Mouse (Mus musculus) kidney, embryonic 16.5 days (tissue): ENCODE measurements around the gene Dach1. TPM values are rescaled to one million over a fixed set of nuclear protein-coding genes. Genes with fewer than 3 reads are reported as not detected.

Source experiments
- ATAC-seq: fragments of 200-750 bp; cut with Nextera tagmentation; 2 replicates; pipeline ENCODE4 v1.8.0; 2017; ENCODE audit warnings: moderate TSS enrichment; ENCODE audit not compliant: low FRiP score, low TSS enrichment
- H3K27ac ChIP-seq: fragments of 300-500 bp; sonication (generic); 2 replicates; pipeline ENCODE4 v1.5.1; 2014; ENCODE audit warnings: low read length
- H3K27me3 ChIP-seq: fragments of 300-500 bp; sonication (generic); 2 replicates; pipeline ENCODE4 v1.6.1; 2014; ENCODE audit warnings: low read length, control low read depth, mixed read lengths; ENCODE audit not compliant: insufficient read depth
- H3K36me3 ChIP-seq: fragments of 300-500 bp; sonication (generic); 2 replicates; pipeline ENCODE4 v1.6.1; 2014; ENCODE audit warnings: low read length, control low read depth, mixed read lengths; ENCODE audit not compliant: insufficient read depth
- H3K4me1 ChIP-seq: fragments of 300-500 bp; sonication (generic); 2 replicates; pipeline ENCODE4 v1.6.1; 2014; ENCODE audit warnings: low read length, control low read depth, mixed read lengths; ENCODE audit not compliant: insufficient read depth
- H3K4me2 ChIP-seq: fragments of 300-500 bp; sonication (generic); replicated peaks from 2 replicates; pipeline ENCODE4 v1.6.1; 2014; ENCODE audit warnings: low read depth, low read length
- H3K4me3 ChIP-seq: fragments of 300-500 bp; sonication (generic); 2 replicates; pipeline ENCODE4 v1.5.1; 2014; ENCODE audit warnings: mild to moderate bottlenecking, low read length
- H3K9ac ChIP-seq: fragments of 300-500 bp; sonication (generic); replicated peaks from 2 replicates; pipeline ENCODE4 v1.6.1; 2014; ENCODE audit warnings: low read length
- H3K9me3 ChIP-seq: fragments of 300-500 bp; sonication (generic); 2 replicates; pipeline ENCODE4 v1.6.1; 2016; ENCODE audit warnings: low read length, control low read depth
- WGBS: fragments of 180-500 bp; shearing (Covaris S2); extraction: QIAGEN DNeasy Blood & Tissue Kit; methylation state at CpG from one replicate; pipeline ENCODE4 v1.1.7; 2014; 5-methylcytosine and 5-hydroxymethylcytosine counted together
- polyA plus RNA-seq: library from polyadenylated mRNA; unstranded; fragments of >200 nt; fragmentation: Nextera tagmentation; extraction: Ambion mirVana; gene quantifications from 2 replicates; pipeline ENCODE4 v1.2.1, GENCODE M21; 2015

The Dach1 gene
- 17.0 and 20.4 TPM in 2 replicates for polyA plus RNA-seq

- no peaks in the 10 kb centered on the region for H3K36me3 ChIP-seq
- under 1% methylated on average over 30 of the region's 32 CpGs for WGBS
- peak within 1 kb of the TSS; percentile 99 for H3K9ac ChIP-seq
- H3K27me3 ChIP-seq = no peaks in the 10 kb centered on the region
- H3K4me3 ChIP-seq = peak within 1 kb of the TSS; percentile 90
- no peaks in the 10 kb centered on the region for H3K9me3 ChIP-seq
- peak within 1 kb of the TSS; percentile 91 for H3K27ac ChIP-seq
- peaks cover 9% of the 10 kb centered on the region for H3K4me1 ChIP-seq
- ATAC-seq = peak; percentile 91
- H3K4me2 ChIP-seq = peak within 1 kb of the TSS; percentile 69
Observed at GRCm38 (mm10) chr14:98169421-98170076, at the start of gene Dach1. TSS of gene Dach1 (minus strand) at chr14:98169765.

- Histone ChIP-seq H3K27me3 (no peaks in the 10 kb centered on the region), H3K4me3 (no peak overlapping the region), H3K4me2 (no peak overlapping the region), H3K9ac (no peak overlapping the region), H3K9me3 (no peaks in the 10 kb centered on the region), H3K36me3 (no peaks in the 10 kb centered on the region), H3K27ac (no peak overlapping the region), H3K4me1 (no peaks in the 10 kb centered on the region)
- no peak for ATAC-seq
- 88% methylated on average over 3 of the region's 3 CpGs for WGBS
Observed at GRCm38 (mm10) chr14:98200089-98200488, 30.5 kb upstream of the Dach1 start.

GRCm38 (mm10) chr14:98181545-98181944, 12.0 kb upstream of the Dach1 start:
- Histone ChIP-seq H3K27ac (no peak overlapping the region), H3K27me3 (no peaks in the 10 kb centered on the region), H3K9me3 (no peaks in the 10 kb centered on the region), H3K9ac (no peak overlapping the region), H3K36me3 (no peaks in the 10 kb centered on the region), H3K4me3 (no peak overlapping the region), H3K4me1 (peaks cover 8% of the 10 kb centered on the region; the same call in 1 of the 2 replicates), H3K4me2 (0 out of 2 replicates have a peak overlapping the region, but pooled peaks have one; percentile 7)
- 8% methylated on average over 1 of the region's 1 CpGs for WGBS
- peak; percentile 46; the same call in 1 of the 2 replicates for ATAC-seq

DNA sequence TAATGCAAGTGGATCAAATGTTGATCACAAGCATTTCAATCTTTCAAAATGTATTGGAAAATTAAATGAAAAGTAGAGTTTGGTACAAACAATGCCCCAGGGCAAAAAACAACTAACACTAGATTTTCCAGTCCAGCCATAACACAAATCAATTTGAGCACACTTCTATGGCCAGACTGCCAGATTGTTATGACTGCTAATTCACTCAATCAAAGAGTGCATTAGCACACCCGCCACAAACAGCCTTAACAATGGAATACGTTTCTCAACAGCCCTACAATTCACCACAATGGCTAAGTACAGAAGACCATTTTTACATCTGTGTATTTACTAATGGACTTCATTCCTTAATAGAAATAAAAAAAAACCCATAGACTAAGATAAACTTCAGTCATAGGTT, 4.3 kb upstream of the Dach1 start:
- H3K36me3 ChIP-seq = no peaks in the 10 kb centered on the region
- H3K9me3 ChIP-seq = no peaks in the 10 kb centered on the region
- WGBS = 56% methylated on average over 2 of the region's 2 CpGs
- ATAC-seq = no peak
- no peaks in the 10 kb centered on the region for H3K27me3 ChIP-seq
- peaks cover 16% of the 10 kb centered on the region for H3K4me1 ChIP-seq
- H3K4me3 ChIP-seq = no peak overlapping the region
- no peak overlapping the region for H3K4me2 ChIP-seq
- H3K27ac ChIP-seq = no peak overlapping the region
- H3K9ac ChIP-seq = no peak overlapping the region

DNA sequence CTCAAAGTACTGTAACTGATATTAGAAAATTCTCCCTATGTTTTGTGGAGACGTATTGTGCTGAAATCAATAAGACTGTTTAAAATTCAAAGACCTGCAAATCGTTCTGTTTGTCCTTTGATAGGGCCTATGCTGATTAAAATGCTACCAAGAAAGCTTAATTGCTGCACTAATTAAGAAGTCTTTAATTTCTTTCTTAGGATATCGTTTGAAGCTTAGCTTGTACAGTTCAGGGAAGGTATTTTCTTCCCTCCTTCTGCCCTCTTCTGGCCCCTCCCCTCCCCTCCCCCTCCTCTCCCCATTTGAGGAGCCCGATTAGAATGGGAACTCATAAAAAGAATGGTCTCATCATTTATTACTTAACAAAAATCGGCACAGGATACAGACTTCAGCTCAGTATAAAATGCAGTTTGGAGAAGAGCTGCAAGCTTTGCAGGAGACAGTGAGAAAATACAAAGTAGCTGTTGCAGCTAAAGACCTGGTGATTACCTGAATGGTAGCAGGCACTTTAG, 2.9 kb upstream of the Dach1 start:
- 19% methylated on average over 5 of the region's 5 CpGs for WGBS
- no peak for ATAC-seq
- Histone ChIP-seq H3K27ac (no peak overlapping the region), H3K27me3 (no peaks in the 10 kb centered on the region), H3K9ac (no peak overlapping the region), H3K9me3 (no peaks in the 10 kb centered on the region), H3K36me3 (no peaks in the 10 kb centered on the region), H3K4me1 (peaks cover 13% of the 10 kb centered on the region), H3K4me2 (peak overlapping the region; percentile 31), H3K4me3 (no peak overlapping the region)

GRCm38 (mm10) chr14:98171861-98172260, 2.3 kb upstream of the Dach1 start:
- peaks cover 8% of the 10 kb centered on the region for H3K4me1 ChIP-seq
- H3K4me3 ChIP-seq = no peak overlapping the region
- WGBS = 23% methylated on average over 5 of the region's 5 CpGs
- no peak overlapping the region for H3K9ac ChIP-seq
- peak overlapping the region; percentile 22 for H3K4me2 ChIP-seq
- no peak overlapping the region for H3K27ac ChIP-seq
- H3K36me3 ChIP-seq = no peaks in the 10 kb centered on the region
- ATAC-seq = no peak
- no peaks in the 10 kb centered on the region for H3K27me3 ChIP-seq
- no peaks in the 10 kb centered on the region for H3K9me3 ChIP-seq

DNA sequence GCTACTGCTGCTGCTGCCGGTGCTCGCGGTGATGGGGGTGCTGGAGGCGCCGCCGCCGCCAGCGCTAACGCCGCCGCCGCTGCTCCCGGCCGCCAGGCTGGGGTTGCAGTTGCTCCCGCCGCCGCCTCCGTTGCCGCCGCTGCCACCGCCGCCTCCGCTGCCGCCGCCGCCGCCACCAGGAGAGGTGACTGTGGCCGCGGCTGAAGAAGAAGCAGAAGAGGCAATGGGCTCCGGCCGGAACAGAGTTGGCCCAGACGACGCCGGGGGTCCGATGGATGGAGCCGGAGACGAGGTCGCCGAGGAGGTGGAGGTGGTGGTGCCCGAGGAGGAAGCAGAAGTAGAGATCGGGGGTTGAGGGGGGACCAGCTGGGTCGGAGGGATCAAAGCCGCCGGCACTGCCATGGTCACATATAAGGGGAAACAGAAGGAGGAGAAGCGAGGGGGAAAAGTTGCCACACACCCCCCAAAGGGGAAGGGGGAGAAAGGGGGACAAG, 610 bp downstream of the Dach1 start:
- H3K9me3 ChIP-seq = no peaks in the 10 kb centered on the region
- no peaks in the 10 kb centered on the region for H3K36me3 ChIP-seq
- H3K27ac ChIP-seq = peak overlapping the region; percentile 91
- peak overlapping the region; percentile 99 for H3K9ac ChIP-seq
- peak; percentile 33; the same call in 1 of the 2 replicates for ATAC-seq
- peak overlapping the region; percentile 69 for H3K4me2 ChIP-seq
- H3K27me3 ChIP-seq = no peaks in the 10 kb centered on the region
- peaks cover 9% of the 10 kb centered on the region for H3K4me1 ChIP-seq
- WGBS = under 1% methylated on average over 45 of the region's 45 CpGs
- H3K4me3 ChIP-seq = peak overlapping the region; percentile 90

DNA sequence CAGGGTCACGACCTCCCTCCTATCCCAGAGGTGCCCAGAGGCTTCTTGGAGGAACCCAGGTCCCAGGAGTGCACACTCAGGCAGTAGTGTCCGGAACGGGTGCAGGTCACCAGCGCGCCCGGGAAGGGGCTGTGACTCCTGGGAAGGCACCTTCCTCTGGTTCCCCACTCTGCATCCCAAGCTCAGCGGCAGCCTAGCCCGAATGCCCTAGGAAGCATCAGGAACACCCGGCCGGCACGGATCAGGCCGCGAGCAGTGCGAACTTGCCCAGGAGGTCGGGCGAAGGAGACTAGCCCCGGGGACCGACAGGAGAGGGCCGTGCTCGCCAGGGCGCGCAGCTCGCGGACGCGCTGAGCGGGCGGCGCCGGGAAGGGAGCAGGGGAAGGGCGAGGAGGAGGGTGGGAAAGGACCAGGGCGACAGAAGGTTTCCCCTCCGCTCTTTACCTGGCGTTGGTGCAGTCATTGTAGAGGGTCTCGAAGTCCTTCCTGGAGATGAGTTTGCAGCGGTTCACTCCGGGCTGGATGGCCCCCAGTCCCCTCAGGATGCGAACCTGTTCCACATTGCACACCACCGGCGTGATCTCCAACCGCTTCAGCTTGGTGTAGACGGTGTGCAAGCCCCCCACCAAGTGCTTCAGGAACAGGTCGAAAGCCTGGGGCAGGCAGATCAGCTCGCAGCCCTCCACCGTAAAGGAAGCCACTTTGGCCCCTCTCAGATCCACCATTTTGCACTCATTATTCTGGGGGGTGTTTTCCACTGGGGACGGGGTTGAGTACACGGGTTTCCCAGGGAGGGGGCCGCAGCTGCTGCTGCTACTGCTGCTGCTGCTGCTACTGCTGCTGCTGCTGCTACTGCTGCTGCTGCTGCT, 1.3 kb downstream of the Dach1 start:
- Histone ChIP-seq H3K4me3 (peak overlapping the region; percentile 90), H3K9ac (peak overlapping the region; percentile 99), H3K36me3 (no peaks in the 10 kb centered on the region), H3K27me3 (no peaks in the 10 kb centered on the region), H3K4me2 (peak overlapping the region; percentile 69), H3K4me1 (peaks cover 9% of the 10 kb centered on the region), H3K27ac (peak overlapping the region; percentile 91), H3K9me3 (no peaks in the 10 kb centered on the region)
- ATAC-seq = peak; percentile 52
- WGBS = 0% methylated on average over 48 of the region's 48 CpGs

- Histone ChIP-seq H3K27ac (peak overlapping the region; percentile 91), H3K4me1 (peaks cover 13% of the 10 kb centered on the region), H3K9me3 (no peaks in the 10 kb centered on the region), H3K36me3 (no peaks in the 10 kb centered on the region), H3K4me3 (peak overlapping the region; percentile 90), H3K27me3 (no peaks in the 10 kb centered on the region), H3K4me2 (peak overlapping the region; percentile 69), H3K9ac (peak overlapping the region; percentile 99)
- ATAC-seq = peak; percentile 68
- WGBS = under 1% methylated on average over 33 of the region's 33 CpGs
Observed at GRCm38 (mm10) chr14:98167186-98168038, 2.2 kb downstream of the Dach1 start.
